Mouse (Mus musculus): ENCODE measurements around the gene Tbc1d16. TPM values are rescaled to one million over a fixed set of nuclear protein-coding genes. Genes with fewer than 3 reads are reported as not detected.

Gene Tbc1d16
- polyA plus RNA-seq, 1 experiment from 2014 or later = 17.5 TPM

GRCm38 (mm10) chr11:119160050-119160449 lies 68.2 kb downstream of the Tbc1d16 start:
- ATAC-seq (ENCODE audit: insufficient read depth) (no peak), DNase-seq (no peak)
- H3K4me2 ChIP-seq = no peak overlapping the region
- peaks cover 5% of the 10 kb centered on the region; the same call in 1 of the 2 replicates for H3K4me1 ChIP-seq (ENCODE audit: insufficient read depth)
- WGBS = 86% methylated on average over 5 of the region's 5 CpGs
- no peak for TF ChIP-seq CTCF (IDR thresholded peaks at IDR 0.05; ENCODE audit: low read depth)
- H3K27ac ChIP-seq (ENCODE audit: low read depth) = no peak overlapping the region
- H3K4me3 ChIP-seq (ENCODE audit: low read depth, low read length) = no peak overlapping the region
- no peak overlapping the region for H3K9ac ChIP-seq
- no peaks in the 10 kb centered on the region for H3K9me3 ChIP-seq (ENCODE audit: low read depth, low read length)
- H3K36me3 ChIP-seq (ENCODE audit: insufficient read depth) = peaks cover 18% of the 10 kb centered on the region; the same call in 1 of the 2 replicates
- no peaks in the 10 kb centered on the region for H3K27me3 ChIP-seq (ENCODE audit: insufficient read depth, low read length)

- ATAC-seq (ENCODE audit: insufficient read depth) (no peak), DNase-seq (peak; percentile 51)
- Histone ChIP-seq H3K4me3 (ENCODE audit: low read depth, low read length) (no peak overlapping the region), H3K9ac (no peak overlapping the region), H3K36me3 (ENCODE audit: insufficient read depth) (peaks cover 24% of the 10 kb centered on the region), H3K27ac (ENCODE audit: low read depth) (no peak overlapping the region), H3K9me3 (ENCODE audit: low read depth, low read length) (no peaks in the 10 kb centered on the region), H3K27me3 (ENCODE audit: insufficient read depth, low read length) (no peaks in the 10 kb centered on the region), H3K4me1 (ENCODE audit: insufficient read depth) (peaks cover 5% of the 10 kb centered on the region; the same call in 1 of the 2 replicates), H3K4me2 (no peak overlapping the region)
- 43% methylated on average over 11 of the region's 11 CpGs for WGBS
- no peak for TF ChIP-seq CTCF (IDR thresholded peaks at IDR 0.05; ENCODE audit: low read depth)
These were observed 68.8 kb downstream of the Tbc1d16 start for GRCm38 (mm10) chr11:119159496-119159895.

GRCm38 (mm10) chr11:119157377-119158189 lies 70.7 kb downstream of the Tbc1d16 start:
- H3K9ac ChIP-seq = no peak overlapping the region
- H3K36me3 ChIP-seq (ENCODE audit: insufficient read depth) = peaks cover 41% of the 10 kb centered on the region
- no peak for ATAC-seq (ENCODE audit: insufficient read depth)
- 42% methylated on average over 20 of the region's 20 CpGs for WGBS
- no peak overlapping the region for H3K4me3 ChIP-seq (ENCODE audit: low read depth, low read length)
- no peak overlapping the region for H3K4me2 ChIP-seq
- no peaks in the 10 kb centered on the region for H3K27me3 ChIP-seq (ENCODE audit: insufficient read depth, low read length)
- TF ChIP-seq CTCF (IDR thresholded peaks at IDR 0.05; ENCODE audit: low read depth) = no peak
- no peak overlapping the region for H3K27ac ChIP-seq (ENCODE audit: low read depth)
- DNase-seq = no peak
- H3K9me3 ChIP-seq (ENCODE audit: low read depth, low read length) = no peaks in the 10 kb centered on the region
- H3K4me1 ChIP-seq (ENCODE audit: insufficient read depth) = no peaks in the 10 kb centered on the region

- H3K4me2 ChIP-seq = no peak overlapping the region
- no peak overlapping the region for H3K4me3 ChIP-seq (ENCODE audit: low read depth, low read length)
- no peaks in the 10 kb centered on the region for H3K4me1 ChIP-seq (ENCODE audit: insufficient read depth)
- no peak for TF ChIP-seq CTCF (IDR thresholded peaks at IDR 0.05; ENCODE audit: low read depth)
- H3K9me3 ChIP-seq (ENCODE audit: low read depth, low read length) = no peaks in the 10 kb centered on the region
- 52% methylated on average over 24 of the region's 24 CpGs for WGBS
- H3K9ac ChIP-seq = no peak overlapping the region
- no peak overlapping the region for H3K27ac ChIP-seq (ENCODE audit: low read depth)
- H3K36me3 ChIP-seq (ENCODE audit: insufficient read depth) = peaks cover 49% of the 10 kb centered on the region
- ATAC-seq (ENCODE audit: insufficient read depth) = no peak
- no peak for DNase-seq
- no peaks in the 10 kb centered on the region for H3K27me3 ChIP-seq (ENCODE audit: insufficient read depth, low read length)
These were observed 71.6 kb downstream of the Tbc1d16 start for GRCm38 (mm10) chr11:119156481-119157254.

GRCm38 (mm10) chr11:119155638-119156480 lies 72.4 kb downstream of the Tbc1d16 start:
- H3K4me3 ChIP-seq (ENCODE audit: low read depth, low read length) = no peak overlapping the region
- H3K27me3 ChIP-seq (ENCODE audit: insufficient read depth, low read length) = no peaks in the 10 kb centered on the region
- no peak overlapping the region for H3K9ac ChIP-seq
- DNase-seq = no peak
- peaks cover 56% of the 10 kb centered on the region for H3K36me3 ChIP-seq (ENCODE audit: insufficient read depth)
- H3K4me2 ChIP-seq = no peak overlapping the region
- WGBS = 62% methylated on average over 30 of the region's 30 CpGs
- no peak for TF ChIP-seq CTCF (IDR thresholded peaks at IDR 0.05; ENCODE audit: low read depth)
- H3K27ac ChIP-seq (ENCODE audit: low read depth) = no peak overlapping the region
- H3K9me3 ChIP-seq (ENCODE audit: low read depth, low read length) = no peaks in the 10 kb centered on the region
- no peak for ATAC-seq (ENCODE audit: insufficient read depth)
- H3K4me1 ChIP-seq (ENCODE audit: insufficient read depth) = no peaks in the 10 kb centered on the region

GRCm38 (mm10) chr11:119152321-119152831 lies 75.9 kb downstream of the Tbc1d16 start:
- no peak overlapping the region for H3K27ac ChIP-seq (ENCODE audit: low read depth)
- H3K9ac ChIP-seq = no peak overlapping the region
- DNase-seq (no peak), ATAC-seq (ENCODE audit: insufficient read depth) (no peak)
- H3K4me3 ChIP-seq (ENCODE audit: low read depth, low read length) = no peak overlapping the region
- H3K36me3 ChIP-seq (ENCODE audit: insufficient read depth) = peaks cover 89% of the 10 kb centered on the region
- H3K9me3 ChIP-seq (ENCODE audit: low read depth, low read length) = no peaks in the 10 kb centered on the region
- TF ChIP-seq CTCF (IDR thresholded peaks at IDR 0.05; ENCODE audit: low read depth) = no peak
- 59% methylated on average over 14 of the region's 14 CpGs for WGBS
- H3K27me3 ChIP-seq (ENCODE audit: insufficient read depth, low read length) = no peaks in the 10 kb centered on the region
- no peaks in the 10 kb centered on the region for H3K4me1 ChIP-seq (ENCODE audit: insufficient read depth)
- no peak overlapping the region for H3K4me2 ChIP-seq

Data from lung, embryonic 14.5 days (tissue).